ENCODE assay signal across 8 mouse cellular contexts in the genomic region with DNA sequence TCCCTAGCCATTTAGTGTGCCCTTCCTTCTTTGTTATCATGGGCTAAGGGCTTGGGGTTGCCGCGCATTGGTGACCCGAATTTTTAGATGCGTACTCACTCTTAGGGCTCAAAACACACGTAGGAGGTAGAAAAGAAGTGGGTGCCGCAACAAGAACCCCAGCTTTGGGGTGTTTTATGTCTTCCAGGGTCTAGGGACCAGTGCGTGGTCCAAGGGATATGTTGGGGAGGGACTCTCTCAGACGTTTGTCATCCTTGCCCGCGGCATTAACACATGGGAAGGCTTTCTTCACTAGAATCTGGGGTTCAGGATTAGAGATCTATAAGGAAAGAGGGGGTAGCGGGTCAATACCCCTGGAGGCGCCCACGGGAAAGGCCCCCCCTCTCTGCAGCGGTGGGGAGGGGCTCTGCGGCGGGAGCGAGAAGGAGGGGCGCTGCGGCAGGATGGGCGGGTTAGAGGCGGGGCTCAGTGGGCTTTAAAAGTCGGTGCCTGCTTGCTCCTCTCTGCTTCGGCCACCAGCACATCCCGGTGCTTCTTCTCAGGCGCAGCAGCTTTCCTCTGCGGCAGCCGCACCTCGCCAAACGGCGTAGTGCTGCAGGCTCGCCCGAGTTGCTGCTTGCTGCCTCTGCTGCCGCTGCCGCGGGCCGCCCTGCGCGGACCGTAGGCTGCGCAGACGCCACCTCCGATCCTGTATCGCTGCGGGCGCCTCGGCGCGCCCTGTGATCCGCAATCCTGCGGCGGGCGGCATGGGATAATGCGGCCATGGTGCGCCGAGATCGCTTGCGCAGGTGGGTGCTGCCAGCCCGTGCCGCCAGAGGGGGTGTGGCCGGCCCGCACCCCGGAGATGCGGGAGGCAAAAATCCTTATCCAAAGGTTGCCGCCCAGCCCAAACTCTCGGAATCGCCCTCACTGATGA. TPM values are rescaled to one million over a fixed set of nuclear protein-coding genes. Genes with fewer than 3 reads are reported as not detected.
DNase-seq lines count a peak whose midpoint lies in the region; ATAC-seq lines count a peak whose summit lies in the region.

No protein-coding gene starts in this region.

- peak overlapping the region; percentile 53 for H3K4me2 ChIP-seq in hindbrain, embryonic 15.5 days

- WGBS in hindbrain, embryonic 15.5 days, result 48% methylated on average over 59 of the region's 66 CpGs

- peak overlapping the region; percentile 71 for H3K9ac ChIP-seq in hindbrain, embryonic 15.5 days

- H3K9me3 ChIP-seq in hindbrain, embryonic 15.5 days, result peaks cover 15% of the 10 kb centered on the region; the same call in 1 of the 2 replicates

- H3K4me3 ChIP-seq in hindbrain, embryonic 15.5 days, result peak overlapping the region; percentile 59

- peaks cover 12% of the 10 kb centered on the region for H3K4me1 ChIP-seq in hindbrain, embryonic 15.5 days (replicated peaks)

- peak; percentile 82 for DNase-seq in adrenal gland, adult 2 months
- peak; percentile 88 to 89 for DNase-seq in cerebellum, postnatal 25 days
- peak; percentile 15 to 31 for DNase-seq in gastrocnemius, adult 8-10 months (ENCODE audit: low spot score in 2 of 2)
- DNase-seq in left cerebral cortex, adult 18-20 months (ENCODE audit: low spot score in 2 of 2), result peak; percentile 73 to 76
- DNase-seq in lung, postnatal 14 days, result peak; percentile 74
- peak; percentile 74 for DNase-seq in right cerebral cortex, adult 18-20 months

- H3K36me3 ChIP-seq in hindbrain, embryonic 15.5 days, result peaks cover 7% of the 10 kb centered on the region

- H3K27ac ChIP-seq in hindbrain, embryonic 15.5 days (replicated peaks), result peak overlapping the region; percentile 89

- peak; percentile 86 for ATAC-seq in hindbrain, embryonic 15.5 days (ENCODE audit: low FRiP score, low read depth)
- ATAC-seq in erythroid progenitor cell, adult 5-6 weeks (replicated peaks; ENCODE audit: low FRiP score, poor library complexity, severe bottlenecking), result no peak

- H3K27me3 ChIP-seq in hindbrain, embryonic 15.5 days, result no peaks in the 10 kb centered on the region

RNA-seq across cellular contexts. Expression of gene Mest, which starts 14.5 kb away (rescaled TPM):
- 10 to 100 TPM; 32.3 to 58.6 TPM for total RNA-seq in adrenal gland, adult 2 months (2021)
- polyA plus RNA-seq in adrenal gland, adult 2 months (2012; rRNA removed), result 209 and 411 TPM in 2 replicates
- 1 to 10 TPM; 1.2 to 2.9 (median 1.5) TPM for total RNA-seq in gastrocnemius, adult 8-10 months (2022)
- 321 and 324 TPM in 2 replicates for polyA plus RNA-seq in hindbrain, embryonic 15.5 days (2015; fragmentation: Nextera tagmentation; extraction: Ambion mirVana)
- 100 to 1,000 TPM in 1 of 2 experiments, 10 to 100 TPM in 1; 94.5 to 106 TPM for total RNA-seq in left cerebral cortex, adult 18-20 months (2021)
- not detected in 2 replicates for total RNA-seq in erythroid progenitor cell, adult 5-6 weeks (2015; ENCODE audit: low replicate concordance)
- total RNA-seq in erythroid progenitor cell, adult 5-6 weeks (2017; ENCODE audit: low replicate concordance), result not detected in 2 replicates

RNA-seq across cellular contexts. Expression of gene Cep41, which starts 44.3 kb away (rescaled TPM):
- 1 to 10 TPM; 5.9 to 9.3 TPM for total RNA-seq in adrenal gland, adult 2 months (2021)
- polyA plus RNA-seq in adrenal gland, adult 2 months (2012; rRNA removed), result 3.4 and 4.5 TPM in 2 replicates
- under 1 TPM; 0.12 to 0.83 (median 0.41) TPM for total RNA-seq in gastrocnemius, adult 8-10 months (2022)
- polyA plus RNA-seq in hindbrain, embryonic 15.5 days (2015; fragmentation: Nextera tagmentation; extraction: Ambion mirVana), result 11.7 and 12.7 TPM in 2 replicates
- total RNA-seq in left cerebral cortex, adult 18-20 months (2021), result 1 to 10 TPM; 6.4 to 7.0 TPM
- total RNA-seq in erythroid progenitor cell, adult 5-6 weeks (2015; ENCODE audit: low replicate concordance), result 3.2 and 49.0 TPM in 2 replicates
- 3.1 and 5.5 TPM in 2 replicates for total RNA-seq in erythroid progenitor cell, adult 5-6 weeks (2017; ENCODE audit: low replicate concordance)

Comparison
In these comparisons a context has a peak if more than half of its experiments do, and no peak if none do; other contexts are left out.
1. DNase-seq: peak in every context shown above with its lines; median percentile 88 in cerebellum, postnatal 25 days; 82 in adrenal gland, adult 2 months; 74 in left cerebral cortex, adult 18-20 months; 74 in lung, postnatal 14 days; 74 in right cerebral cortex, adult 18-20 months; 23 in gastrocnemius, adult 8-10 months.
2. RNA of gene Mest, which starts 14.5 kb away (total RNA-seq): 94.5 to 106 TPM in left cerebral cortex, adult 18-20 months and 32.3 to 58.6 TPM in adrenal gland, adult 2 months; 1.2 to 2.9 TPM in gastrocnemius, adult 8-10 months and not detected in erythroid progenitor cell, adult 5-6 weeks; every median in the first group is over 4 times any median in the second.